Mouse (Mus musculus): ENCODE results near the gene Cacna1c. TPM values are rescaled to one million over a fixed set of nuclear protein-coding genes. Genes with fewer than 3 reads are reported as not detected.

The Cacna1c gene
- polyA plus RNA-seq, 1 experiment: 29.3 TPM

DNA sequence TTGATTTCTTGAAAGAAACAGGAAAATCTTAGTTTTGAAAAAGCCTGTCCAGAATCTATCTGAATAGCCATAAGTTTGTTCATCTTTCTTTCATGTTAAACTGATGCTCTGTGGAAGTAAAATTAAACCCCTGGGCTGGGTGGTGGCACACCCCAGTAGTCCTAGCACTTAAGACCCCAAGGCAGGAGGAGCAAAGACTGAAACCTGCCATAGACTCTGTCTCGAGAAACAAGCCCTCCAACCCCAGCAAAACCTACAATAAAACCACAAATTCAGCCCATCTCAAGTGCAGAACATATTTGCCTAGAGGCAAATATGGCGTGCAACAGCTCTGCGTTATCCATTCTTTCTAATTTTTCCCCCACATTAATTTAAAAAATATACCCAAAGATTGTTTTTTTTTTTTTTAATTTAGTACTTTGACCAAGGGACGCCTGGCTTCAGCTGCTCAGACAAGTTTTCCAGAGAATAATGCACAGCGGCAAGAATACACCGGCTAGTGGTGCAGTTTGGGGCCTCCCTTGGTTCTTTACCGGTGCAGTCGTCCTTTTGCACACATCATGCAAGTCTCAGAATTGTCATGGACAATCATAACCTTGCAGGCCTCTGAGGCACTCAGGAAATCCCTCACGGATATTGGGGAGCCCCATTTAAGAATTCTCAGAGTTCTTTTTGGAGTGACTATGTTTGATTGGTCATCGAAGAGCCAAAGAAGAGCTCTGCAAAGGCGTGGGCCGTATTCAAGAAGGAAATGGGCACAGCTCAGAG lies 21.7 kb downstream of the Cacna1c start:
- DNase-seq (ENCODE audit: extremely low spot score in 1 of 2, low spot score in 1 of 2): no peak

- DNase-seq (ENCODE audit: extremely low spot score in 1 of 2, low spot score in 1 of 2): no peak
These were observed 30.5 kb downstream of the Cacna1c start for GRCm38 (mm10) chr6:119165677-119166076.

DNA sequence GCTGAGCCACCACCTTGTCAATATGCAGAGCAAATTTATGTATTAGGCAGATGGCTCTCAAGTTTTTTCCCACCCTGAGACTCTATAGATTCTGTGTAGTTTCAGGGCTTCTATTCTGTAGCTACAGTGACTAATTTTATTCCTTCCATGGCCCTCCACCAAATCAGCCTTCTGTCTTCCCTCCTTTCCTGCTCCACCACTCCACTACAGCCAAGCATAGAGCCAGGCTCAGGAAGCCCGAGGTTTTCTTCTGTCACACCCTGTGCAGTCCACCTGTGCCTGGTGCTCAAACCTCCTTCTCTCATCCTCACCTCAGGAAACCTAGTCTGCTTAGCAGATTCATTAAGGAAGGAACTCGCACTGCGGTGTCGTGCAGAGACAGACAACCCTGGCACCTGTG lies 51.1 kb downstream of the Cacna1c start:
- no peak for DNase-seq (ENCODE audit: extremely low spot score in 1 of 2, low spot score in 1 of 2)

DNA sequence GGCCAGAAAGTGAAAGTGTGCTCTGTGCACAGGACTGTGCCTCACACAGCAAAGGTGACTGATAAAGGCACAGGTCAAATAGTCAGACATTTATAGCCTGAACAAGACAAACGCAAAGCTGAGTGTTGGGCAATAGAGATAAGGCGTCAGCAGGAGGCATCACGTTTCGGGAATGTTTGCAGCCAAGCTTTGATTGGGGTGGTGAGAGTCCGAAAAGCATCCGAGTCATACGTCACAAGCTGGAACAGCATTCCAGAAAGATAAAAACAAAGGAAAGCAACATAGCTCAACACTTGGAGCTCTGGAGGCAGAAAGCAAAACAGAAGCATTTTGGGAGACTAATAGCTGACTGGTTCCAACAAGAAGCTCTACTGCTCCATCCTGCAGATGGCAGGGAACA lies 56.7 kb downstream of the Cacna1c start:
- DNase-seq (ENCODE audit: extremely low spot score in 1 of 2, low spot score in 1 of 2): no peak

- DNase-seq (ENCODE audit: extremely low spot score in 1 of 2, low spot score in 1 of 2): no peak
These were observed 58.5 kb downstream of the Cacna1c start for GRCm38 (mm10) chr6:119137768-119138167.

- peak in 1 of 2 experiments; percentile 22 for DNase-seq (ENCODE audit: extremely low spot score in 1 of 2, low spot score in 1 of 2)
These were observed 63.4 kb downstream of the Cacna1c start for GRCm38 (mm10) chr6:119132863-119133262.

DNA sequence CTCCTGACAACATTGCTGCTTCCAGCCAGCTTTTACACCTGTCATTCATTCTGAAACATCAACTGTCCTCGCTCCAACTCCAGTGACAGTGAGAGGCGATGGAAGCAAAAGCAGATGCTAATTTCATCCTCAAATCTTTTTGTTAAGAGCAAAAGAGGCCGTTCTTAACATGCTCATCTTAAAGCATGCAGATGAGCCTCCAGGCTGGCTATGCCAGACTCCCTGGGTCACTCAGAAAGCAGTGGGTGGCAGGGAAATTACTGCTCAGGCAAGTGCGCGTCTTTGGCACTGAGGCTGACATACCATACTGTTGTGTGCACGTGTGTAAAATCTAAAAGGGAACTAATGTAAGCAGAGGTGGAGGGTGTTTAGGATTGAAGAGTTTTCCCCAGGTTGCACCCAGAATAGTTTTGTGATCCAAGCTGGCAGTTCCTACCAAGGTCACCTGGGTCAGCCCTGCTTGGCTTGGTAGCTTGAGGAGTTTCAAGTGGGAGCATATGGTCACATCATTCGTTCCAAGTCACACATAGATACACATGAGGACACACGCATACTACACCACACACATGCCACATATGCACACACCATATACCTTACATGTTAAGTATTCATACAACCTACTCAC lies 64.0 kb downstream of the Cacna1c start:
- peak in 1 of 2 experiments; percentile 11 for DNase-seq (ENCODE audit: extremely low spot score in 1 of 2, low spot score in 1 of 2)

DNA sequence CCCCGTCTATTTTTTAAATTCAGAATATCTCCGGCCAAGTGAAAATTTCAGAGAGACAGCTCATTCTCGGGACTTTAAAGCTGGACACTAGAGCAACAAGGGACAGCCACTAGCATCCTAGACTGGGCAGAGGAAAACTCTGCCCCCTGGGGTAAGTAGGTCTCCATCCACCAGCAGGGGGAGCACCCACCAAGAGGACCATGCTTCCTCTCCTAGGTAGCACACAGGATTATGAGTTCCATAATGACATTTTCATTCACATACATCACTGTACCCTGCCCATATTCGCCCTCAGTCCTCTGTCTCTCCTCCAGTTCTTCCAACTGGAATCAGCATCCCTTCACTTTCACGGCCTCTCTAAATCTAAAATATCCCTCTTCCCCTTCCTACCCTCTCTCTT lies 66.6 kb downstream of the Cacna1c start:
- DNase-seq (ENCODE audit: extremely low spot score in 1 of 2, low spot score in 1 of 2): peak in 1 of 2 experiments; percentile 54

DNA sequence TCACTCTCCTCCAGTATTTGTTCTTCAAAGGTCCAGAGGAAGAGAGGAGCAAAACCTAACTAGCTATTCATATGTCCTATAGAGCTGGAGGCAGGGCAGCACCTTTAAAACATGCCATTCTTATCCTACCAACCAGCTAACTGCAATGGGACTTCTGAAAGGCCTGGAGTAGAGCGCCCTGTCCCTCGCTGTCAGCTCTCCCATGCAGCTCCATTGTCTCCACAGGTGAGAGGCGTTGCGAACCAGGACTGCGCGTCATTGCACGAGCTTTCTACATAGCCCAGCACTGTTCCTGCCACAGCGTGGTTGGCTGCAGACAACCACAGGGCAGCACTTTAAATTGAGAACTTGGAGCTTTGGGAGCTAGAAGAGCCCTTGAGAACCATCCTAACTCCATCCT lies 67.7 kb downstream of the Cacna1c start:
- no peak for DNase-seq (ENCODE audit: extremely low spot score in 1 of 2, low spot score in 1 of 2)

GRCm38 (mm10) chr6:119128076-119128475 lies 68.1 kb downstream of the Cacna1c start:
- DNase-seq (ENCODE audit: extremely low spot score in 1 of 2, low spot score in 1 of 2): no peak

DNA sequence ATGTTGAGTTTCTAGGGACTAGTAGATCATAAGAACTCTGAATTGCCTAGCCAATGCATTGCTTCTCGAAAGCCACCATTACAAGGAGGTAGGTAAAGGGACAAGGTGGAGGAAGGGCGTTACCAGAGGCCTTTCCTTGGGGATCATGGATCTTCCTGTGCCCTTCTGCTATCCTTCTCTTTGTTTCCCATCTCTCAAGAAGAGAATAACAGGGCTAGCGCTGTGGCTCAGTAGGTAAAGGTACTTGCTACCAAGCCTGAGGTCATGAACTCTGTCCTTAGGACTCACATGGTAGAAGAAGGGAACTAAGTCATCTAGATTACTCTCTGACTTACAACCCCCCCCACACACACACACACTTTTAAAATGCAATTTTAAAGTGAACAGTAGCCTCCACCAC lies 69.2 kb downstream of the Cacna1c start:
- no peak for DNase-seq (ENCODE audit: extremely low spot score in 1 of 2, low spot score in 1 of 2)

DNA sequence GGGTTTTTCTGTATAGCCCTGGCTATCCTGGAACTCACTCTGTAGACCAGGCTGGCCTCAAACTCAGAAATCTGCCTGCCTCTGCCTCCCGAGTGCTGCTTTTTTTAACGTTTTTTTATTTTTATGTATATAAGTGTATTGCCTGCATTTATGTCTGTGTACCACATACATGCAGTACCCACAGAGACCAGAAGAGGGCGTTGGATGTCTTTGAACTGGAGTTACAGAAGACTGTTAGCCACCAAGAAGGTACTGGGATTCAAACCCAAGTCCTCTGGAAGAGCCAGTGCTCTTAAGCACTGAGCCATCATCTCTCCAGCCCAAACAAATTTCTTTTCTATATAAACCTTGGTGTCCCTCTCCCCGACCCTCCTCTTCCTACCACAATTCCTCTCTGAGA lies 77.8 kb downstream of the Cacna1c start:
- no peak for DNase-seq (ENCODE audit: extremely low spot score in 1 of 2, low spot score in 1 of 2)

GRCm38 (mm10) chr6:119116290-119116689 lies 79.9 kb downstream of the Cacna1c start:
- DNase-seq (ENCODE audit: extremely low spot score in 1 of 2, low spot score in 1 of 2): no peak

DNA sequence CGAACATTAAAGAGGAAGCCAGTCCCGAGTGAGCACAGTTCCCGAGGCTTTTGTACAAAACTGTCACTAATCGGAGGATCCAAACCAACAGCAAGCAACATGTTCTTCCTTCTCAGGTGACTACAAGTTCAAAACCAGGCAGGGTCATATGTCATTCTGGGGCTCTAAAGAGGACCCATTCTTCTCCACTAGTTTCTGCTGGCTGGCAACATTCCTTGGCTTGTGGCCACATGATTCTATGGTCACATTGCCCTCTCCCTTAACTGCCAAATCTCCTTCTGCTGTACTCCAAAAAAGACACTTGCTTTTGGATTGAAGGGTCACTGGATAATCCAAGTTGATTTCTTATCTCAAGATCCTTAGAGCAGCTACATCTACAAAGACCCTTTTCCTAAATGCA lies 82.9 kb downstream of the Cacna1c start:
- DNase-seq (ENCODE audit: extremely low spot score in 1 of 2, low spot score in 1 of 2): no peak

- DNase-seq (ENCODE audit: extremely low spot score in 1 of 2, low spot score in 1 of 2): no peak
These were observed 85.8 kb downstream of the Cacna1c start for GRCm38 (mm10) chr6:119110369-119110768.

- peak; percentile 58 to 82 for DNase-seq (ENCODE audit: extremely low spot score in 1 of 2, low spot score in 1 of 2)
These were observed 87.5 kb downstream of the Cacna1c start for GRCm38 (mm10) chr6:119108466-119109394.

DNA sequence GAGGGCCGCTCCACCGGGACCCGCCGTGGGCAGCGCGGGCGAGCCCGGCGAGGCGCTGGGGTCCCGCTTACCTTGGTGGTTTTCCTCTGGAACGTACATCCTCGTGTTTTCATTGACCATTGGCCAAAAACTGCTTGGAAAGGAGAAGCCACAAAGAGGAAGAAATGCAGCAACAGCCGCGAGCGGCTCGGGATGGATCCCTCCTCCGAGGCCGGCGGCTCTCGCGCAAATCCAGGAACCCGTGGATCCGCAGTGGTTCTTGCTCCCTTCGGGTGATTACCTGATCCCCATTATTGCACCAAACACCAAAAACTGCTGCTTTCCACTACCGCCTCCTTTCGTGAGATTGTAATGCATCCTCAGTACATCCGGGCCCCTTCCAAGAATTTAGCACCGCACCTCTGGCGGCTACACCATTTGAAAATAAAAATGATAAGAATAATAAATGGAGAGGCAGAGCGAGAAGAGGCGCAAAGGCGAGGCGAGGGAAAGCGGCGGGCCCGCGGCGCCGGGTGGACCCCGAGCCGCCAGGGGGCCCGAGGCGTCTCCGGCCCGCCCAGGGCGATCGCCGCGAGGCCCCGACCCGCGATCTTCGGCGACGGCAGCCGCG lies 88.3 kb downstream of the Cacna1c start:
- DNase-seq (ENCODE audit: extremely low spot score in 1 of 2, low spot score in 1 of 2): peak in 1 of 2 experiments; percentile 44

GRCm38 (mm10) chr6:119107140-119107855 lies 88.9 kb downstream of the Cacna1c start:
- DNase-seq (ENCODE audit: extremely low spot score in 1 of 2, low spot score in 1 of 2): peak in 1 of 2 experiments; percentile 64

DNA sequence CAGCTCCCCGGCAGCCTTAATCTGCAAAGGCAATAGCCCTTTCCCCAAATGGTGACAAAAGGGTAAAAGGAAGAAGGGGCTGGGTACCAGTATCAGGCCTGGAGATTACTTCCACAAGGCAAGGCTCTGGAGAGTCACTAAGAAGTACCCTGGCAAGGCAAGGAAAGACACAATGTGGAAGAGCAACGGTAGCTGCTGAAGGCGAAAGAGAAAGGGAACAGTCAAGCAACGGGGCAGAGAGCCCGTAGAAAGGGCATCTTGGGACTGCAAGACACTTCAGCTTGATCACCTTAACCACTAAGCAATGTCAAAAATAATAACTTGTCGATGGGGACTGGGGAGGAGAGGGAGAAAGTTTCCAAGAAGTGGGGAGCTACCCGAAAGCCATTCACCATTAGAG lies 89.5 kb downstream of the Cacna1c start:
- no peak for DNase-seq (ENCODE audit: extremely low spot score in 1 of 2, low spot score in 1 of 2)
